Mouse (Mus musculus) stomach, postnatal 0 days (tissue): ENCODE measurements around the gene Txndc11. TPM values are rescaled to one million over a fixed set of nuclear protein-coding genes. Genes with fewer than 3 reads are reported as not detected.

Source experiments
- ATAC-seq: fragments of 200-750 bp; cut with Nextera tagmentation; 2 replicates; pipeline ENCODE4 v1.8.0; 2017; ENCODE audit not compliant: low FRiP score, low TSS enrichment
- DNase-seq: peaks from one replicate; pipeline ENCODE4 v3.0.0-alpha.2; 2016; ENCODE audit warnings: low spot score
- H3K27ac ChIP-seq: fragments of 300-500 bp; sonication (generic); replicated peaks from 2 replicates; pipeline ENCODE4 v1.5.1; 2014; ENCODE audit warnings: mild to moderate bottlenecking, control low read depth
- H3K27me3 ChIP-seq: fragments of 300-500 bp; sonication (generic); 2 replicates; pipeline ENCODE4 v1.6.1; 2014; ENCODE audit warnings: low read length; ENCODE audit not compliant: control insufficient read depth, insufficient read depth
- H3K36me3 ChIP-seq: fragments of 300-500 bp; sonication (generic); 2 replicates; pipeline ENCODE4 v1.6.1; 2014; ENCODE audit warnings: low read length, mixed read lengths; ENCODE audit not compliant: control insufficient read depth, insufficient read depth
- H3K4me1 ChIP-seq: fragments of 300-500 bp; sonication (generic); replicated peaks from 2 replicates; pipeline ENCODE4 v1.6.1; 2014; ENCODE audit warnings: antibody characterized with exemption; ENCODE audit not compliant: control insufficient read depth, insufficient read depth
- H3K4me2 ChIP-seq: fragments of 300-500 bp; sonication (generic); replicated peaks from 2 replicates; pipeline ENCODE4 v1.6.1; 2014; ENCODE audit warnings: low read depth, mild to moderate bottlenecking, control low read depth, moderate library complexity
- H3K4me3 ChIP-seq: fragments of 300-500 bp; sonication (generic); 2 replicates; pipeline ENCODE4 v1.5.1; 2014; ENCODE audit warnings: low read depth, low read length, control low read depth
- H3K9ac ChIP-seq: fragments of 300-500 bp; sonication (generic); 2 replicates; pipeline ENCODE4 v1.6.1; 2014; ENCODE audit warnings: mild to moderate bottlenecking, low read length, control low read depth, mixed read lengths
- H3K9me3 ChIP-seq: fragments of 300-500 bp; sonication (generic); 2 replicates; pipeline ENCODE4 v1.6.1; 2016; ENCODE audit warnings: low read length; ENCODE audit not compliant: control insufficient read depth
- CTCF ChIP-seq: IDR thresholded peaks from 2 replicates; pipeline ENCODE4 v1.5.1; 2016; ENCODE audit warnings: antibody characterized with exemption, low read depth, mild to moderate bottlenecking, moderate library complexity
- EP300 ChIP-seq: optimal IDR thresholded peaks from 2 replicates; pipeline ENCODE3; 2016; ENCODE audit warnings: antibody characterized with exemption
- WGBS: fragments of 180-500 bp; shearing (Covaris S2); extraction: QIAGEN DNeasy Blood & Tissue Kit; methylation state at CpG from one replicate; pipeline ENCODE4 v1.1.7; 2014; 5-methylcytosine and 5-hydroxymethylcytosine counted together
- polyA plus RNA-seq: library from polyadenylated mRNA; unstranded; fragments of >200 nt; fragmentation: Nextera tagmentation; extraction: Ambion mirVana; gene quantifications from 2 replicates; pipeline ENCODE4 v1.2.1, GENCODE M21; 2015

Gene Txndc11
- polyA plus RNA-seq, 1 experiment from 2014 or later = 29.2 TPM

DNA sequence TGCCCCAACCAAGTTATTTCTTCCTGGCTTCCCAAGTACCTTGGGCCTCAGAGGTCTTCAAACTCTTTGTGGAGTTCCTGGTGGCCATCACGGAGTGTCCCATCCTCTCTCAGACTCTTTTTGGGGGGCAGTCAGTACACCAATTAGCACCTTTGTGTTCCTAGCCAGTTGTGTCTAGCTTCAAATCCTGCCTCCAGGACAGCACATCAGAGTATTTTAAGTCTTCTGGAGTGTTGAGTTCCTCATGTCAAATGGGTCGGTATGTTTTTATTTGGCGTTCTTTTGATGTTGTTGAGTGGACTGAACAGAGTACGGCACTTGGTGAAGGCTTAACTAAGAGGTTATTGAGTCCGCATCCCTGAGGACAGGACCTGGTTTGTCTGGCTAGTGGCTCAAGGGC, 69.0 kb downstream of the Txndc11 start:
- ATAC-seq (no peak), DNase-seq (no peak)
- Histone ChIP-seq H3K4me1 (peaks cover 4% of the 10 kb centered on the region), H3K4me2 (peak overlapping the region; percentile 90), H3K27ac (no peak overlapping the region), H3K36me3 (no peaks in the 10 kb centered on the region), H3K9me3 (no peaks in the 10 kb centered on the region), H3K4me3 (peak overlapping the region; percentile 86; the same call in 1 of the 2 replicates), H3K27me3 (no peaks in the 10 kb centered on the region), H3K9ac (0 out of 2 replicates have a peak overlapping the region, but pooled peaks have one; percentile 35)
- 69% methylated on average over 5 of the region's 5 CpGs for WGBS
- TF ChIP-seq CTCF (no peak), EP300 (no peak)

DNA sequence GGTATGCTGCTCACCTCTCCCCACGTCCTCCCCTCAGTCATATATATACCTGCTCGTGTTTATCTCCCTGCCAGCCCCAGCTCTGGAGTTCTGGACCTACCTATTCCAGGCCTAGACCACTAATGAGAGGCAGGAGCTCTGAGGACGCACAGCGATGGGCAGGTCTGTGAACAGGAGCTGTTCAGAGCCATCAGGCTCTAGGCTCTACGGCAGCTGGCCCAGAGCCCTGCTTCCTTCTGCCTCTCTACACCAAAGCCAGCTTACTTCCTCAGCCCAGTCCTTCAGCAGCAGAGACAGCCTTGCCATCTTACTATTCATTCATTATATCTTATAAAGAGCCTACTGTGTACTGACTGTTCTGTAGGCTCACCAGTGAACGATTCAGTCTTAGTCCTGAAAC, 69.7 kb downstream of the Txndc11 start:
- no peak overlapping the region for H3K4me2 ChIP-seq
- no peaks in the 10 kb centered on the region for H3K27me3 ChIP-seq
- no peaks in the 10 kb centered on the region for H3K36me3 ChIP-seq
- no peak for TF ChIP-seq EP300
- TF ChIP-seq CTCF = no peak
- no peak overlapping the region for H3K27ac ChIP-seq
- WGBS = 88% methylated on average over 6 of the region's 6 CpGs
- no peaks in the 10 kb centered on the region for H3K9me3 ChIP-seq
- no peak for ATAC-seq
- H3K4me3 ChIP-seq = no peak overlapping the region
- no peak for DNase-seq
- peaks cover 4% of the 10 kb centered on the region for H3K4me1 ChIP-seq
- H3K9ac ChIP-seq = no peak overlapping the region

DNA sequence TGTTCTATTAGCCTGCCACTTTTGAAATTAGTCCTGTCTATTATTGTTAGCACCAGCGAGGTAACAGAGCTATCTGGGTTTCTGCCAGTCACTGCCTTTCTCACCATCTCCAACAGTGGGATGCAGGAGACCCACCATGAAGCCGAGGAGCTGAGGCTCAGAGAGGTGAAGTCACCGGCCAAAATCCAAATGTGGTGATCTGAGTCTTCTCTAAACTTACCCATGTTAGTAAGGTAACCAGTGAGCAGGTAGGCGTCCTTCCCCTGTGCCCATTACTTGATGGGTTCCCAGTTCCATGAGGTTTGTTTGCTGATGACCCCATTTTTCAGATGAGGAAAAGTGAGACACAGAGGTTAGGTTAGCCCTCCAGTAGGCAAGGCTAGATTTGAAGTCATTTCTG, 70.1 kb downstream of the Txndc11 start:
- no peak overlapping the region for H3K27ac ChIP-seq
- no peak overlapping the region for H3K9ac ChIP-seq
- TF ChIP-seq EP300 (no peak), CTCF (no peak)
- H3K4me3 ChIP-seq = no peak overlapping the region
- peaks cover 4% of the 10 kb centered on the region for H3K4me1 ChIP-seq
- no peak overlapping the region for H3K4me2 ChIP-seq
- H3K9me3 ChIP-seq = no peaks in the 10 kb centered on the region
- 94% methylated on average over 4 of the region's 4 CpGs for WGBS
- ATAC-seq (no peak), DNase-seq (no peak)
- no peaks in the 10 kb centered on the region for H3K27me3 ChIP-seq
- H3K36me3 ChIP-seq = no peaks in the 10 kb centered on the region

DNA sequence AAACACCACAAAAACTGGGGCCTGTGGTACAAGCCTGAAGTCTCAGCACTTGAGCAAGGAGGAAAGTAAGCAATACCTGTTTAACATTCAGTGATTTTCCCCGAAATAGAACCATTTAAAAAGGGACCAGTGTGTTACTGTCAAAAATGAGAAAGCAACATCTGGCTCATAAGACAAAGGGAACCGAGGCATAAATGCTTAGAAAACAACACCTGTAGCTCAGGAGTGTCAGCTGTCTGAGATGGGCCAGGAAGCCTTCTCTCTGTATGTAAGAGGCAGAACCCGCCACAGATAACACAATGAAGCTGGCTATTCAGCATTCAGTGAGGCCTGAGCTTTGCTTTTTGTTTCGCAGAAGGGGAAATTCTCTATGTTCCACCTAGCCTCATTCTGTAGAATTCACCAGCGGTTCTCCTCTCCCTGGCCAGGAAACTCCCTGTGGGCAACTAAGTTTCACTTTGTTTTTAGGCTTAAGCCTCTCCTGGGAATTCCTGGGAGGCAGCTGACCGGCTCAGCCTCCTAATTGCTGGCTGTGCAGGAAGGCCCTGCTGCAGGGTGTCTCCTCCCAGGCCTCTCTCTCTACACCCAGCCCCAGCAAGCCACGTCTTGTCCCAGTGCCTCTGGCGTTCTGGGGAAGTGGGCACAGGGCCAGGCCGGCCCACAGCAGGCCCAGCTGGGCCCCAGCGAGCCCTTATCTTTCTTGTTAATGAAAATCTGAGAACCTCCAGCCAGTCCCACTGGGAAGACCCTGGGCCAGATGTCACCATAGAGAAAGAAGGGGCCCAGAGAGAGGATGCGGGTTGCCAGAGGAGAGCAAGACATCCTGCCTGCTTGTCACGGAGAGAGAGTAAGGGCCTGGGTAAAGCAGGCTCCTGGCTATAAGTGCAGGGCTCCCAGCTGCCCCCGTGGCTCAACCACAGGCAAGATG, 71.4 kb downstream of the Txndc11 start:
- peak overlapping the region; percentile 89 for H3K27ac ChIP-seq
- 20% methylated on average over 13 of the region's 13 CpGs for WGBS
- no peaks in the 10 kb centered on the region for H3K9me3 ChIP-seq
- H3K9ac ChIP-seq = peak overlapping the region; percentile 59
- TF ChIP-seq EP300 (no peak), CTCF (no peak)
- DNase-seq = peak; percentile 71
- H3K4me2 ChIP-seq = peak overlapping the region; percentile 11; the same call in 1 of the 2 replicates
- no peaks in the 10 kb centered on the region for H3K36me3 ChIP-seq
- no peak overlapping the region for H3K4me3 ChIP-seq
- peak; percentile 56; the same call in 1 of the 2 replicates for ATAC-seq
- H3K27me3 ChIP-seq = no peaks in the 10 kb centered on the region
- H3K4me1 ChIP-seq = peaks cover 4% of the 10 kb centered on the region

DNA sequence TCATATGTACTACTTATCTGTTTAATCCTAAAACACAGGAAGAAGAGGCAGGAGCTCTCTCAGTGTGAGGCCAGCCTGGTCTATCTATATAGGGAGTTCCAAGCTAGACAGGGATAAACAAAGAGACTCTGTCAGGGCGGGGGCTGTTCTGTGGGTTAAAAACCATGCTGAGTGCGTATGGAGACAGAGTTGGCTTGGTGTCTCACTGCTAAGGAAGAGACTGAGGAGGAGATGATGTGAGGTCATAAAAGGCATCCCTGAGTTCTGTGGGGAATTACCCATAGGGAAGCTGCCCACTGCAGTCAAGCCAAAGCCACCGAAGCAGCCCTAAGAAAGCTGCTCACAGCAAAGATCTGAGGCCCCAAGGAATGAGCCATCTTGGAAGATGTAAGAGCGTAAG, 73.8 kb downstream of the Txndc11 start, which contains the start of gene Snn:
TSS of gene Snn (plus strand) at position 301 of the 400 bp plus-strand sequence.
- Histone ChIP-seq H3K4me1 (no peaks in the 10 kb centered on the region), H3K4me2 (no peak within 1 kb of the TSS), H3K27ac (no peak within 1 kb of the TSS), H3K27me3 (no peaks in the 10 kb centered on the region), H3K9me3 (no peaks in the 10 kb centered on the region), H3K9ac (no peak within 1 kb of the TSS), H3K36me3 (no peaks in the 10 kb centered on the region), H3K4me3 (no peak within 1 kb of the TSS)
- DNase-seq = no peak
- 87% methylated on average over 4 of the region's 4 CpGs for WGBS
- no peak for ATAC-seq
- TF ChIP-seq EP300 (no peak), CTCF (no peak)

DNA sequence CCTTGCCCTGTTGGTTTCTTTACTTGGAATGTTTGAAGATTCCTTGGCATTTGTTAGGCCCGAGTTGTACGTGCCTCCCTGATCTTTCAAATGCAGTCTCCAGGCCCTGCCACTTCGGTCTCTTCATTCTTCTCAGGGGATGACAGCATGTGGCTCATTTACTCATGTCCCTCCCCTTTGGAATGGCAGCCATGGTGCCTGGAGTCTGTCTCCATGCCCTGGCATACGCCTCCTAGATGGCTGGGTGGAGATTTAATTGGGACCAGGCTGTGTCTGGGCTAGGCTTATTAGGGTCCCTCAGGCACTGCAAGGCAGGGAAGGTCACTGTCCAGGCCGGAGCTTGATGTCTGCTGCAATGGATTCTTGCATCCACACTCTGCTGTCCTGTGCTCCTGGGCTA, 78.5 kb downstream of the Txndc11 start:
- 73% methylated on average over 5 of the region's 5 CpGs for WGBS

More for the DNA sequence above, 78.5 kb downstream of the Txndc11 start:
- no peaks in the 10 kb centered on the region for H3K9me3 ChIP-seq
- H3K4me1 ChIP-seq = no peaks in the 10 kb centered on the region
- no peak for TF ChIP-seq CTCF
- TF ChIP-seq EP300 = no peak
- no peak overlapping the region for H3K4me3 ChIP-seq
- DNase-seq = no peak
- H3K27me3 ChIP-seq = no peaks in the 10 kb centered on the region
- ATAC-seq = peak; percentile 39
- no peak overlapping the region for H3K27ac ChIP-seq
- no peaks in the 10 kb centered on the region for H3K36me3 ChIP-seq
- H3K9ac ChIP-seq = no peak overlapping the region
- no peak overlapping the region for H3K4me2 ChIP-seq
